Mouse (Mus musculus): ENCODE measurements around the gene Bend6.

The Bend6 gene

DNA sequence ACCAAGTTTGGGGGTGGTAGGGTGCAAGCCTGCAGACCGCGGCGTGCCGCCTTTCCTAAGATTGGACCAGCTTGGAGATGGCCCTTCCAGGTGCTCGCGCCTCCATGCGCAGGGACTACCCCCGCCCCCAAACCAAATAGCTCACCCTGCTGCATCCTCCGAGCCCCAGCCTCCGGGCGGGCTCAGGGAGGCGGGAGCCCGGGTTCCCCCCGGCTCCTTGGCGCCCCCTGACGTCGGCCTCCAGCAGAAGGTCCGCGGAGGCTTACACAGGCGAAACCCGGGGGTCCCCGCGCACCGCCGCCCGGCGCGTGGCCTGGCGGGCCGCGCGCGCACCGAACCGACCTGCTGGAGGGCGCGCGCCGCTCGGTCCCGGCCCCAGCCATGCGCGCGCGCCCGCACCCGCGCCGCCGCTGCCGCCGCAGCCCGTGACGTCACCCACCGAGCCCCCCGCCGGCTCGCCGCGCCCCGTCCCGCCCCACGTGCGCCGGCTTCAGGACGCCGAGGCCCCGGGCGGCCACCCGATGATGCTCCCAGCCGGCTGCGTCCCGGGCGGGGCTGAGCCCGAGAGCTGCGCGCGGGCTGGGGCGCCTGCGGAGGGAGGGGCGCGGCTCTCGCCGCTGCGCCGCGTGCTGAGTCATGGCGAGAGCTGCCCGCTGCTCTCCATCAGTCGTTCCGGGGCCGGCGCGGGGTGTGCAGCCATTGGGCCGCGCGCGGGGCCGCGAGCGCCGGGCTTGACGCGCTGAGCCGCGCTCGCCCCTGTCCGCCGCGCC lies at the start of gene Bend6:
TSS of gene Bend6 (minus strand) at position 396 of the 770 bp plus-strand sequence.
- DNase-seq (ENCODE audit: low spot score in 2 of 2): peak in 1 of 2 experiments; percentile 17

- no peak for DNase-seq (ENCODE audit: low spot score in 2 of 2)
Observed at GRCm38 (mm10) chr1:33955626-33956025, 48.0 kb upstream of the Bend6 start.

- DNase-seq (ENCODE audit: low spot score in 2 of 2): no peak
Observed at GRCm38 (mm10) chr1:33948511-33948910, 40.9 kb upstream of the Bend6 start.

- DNase-seq (ENCODE audit: low spot score in 2 of 2): no peak
Observed at GRCm38 (mm10) chr1:33947838-33948237, 40.2 kb upstream of the Bend6 start.

DNA sequence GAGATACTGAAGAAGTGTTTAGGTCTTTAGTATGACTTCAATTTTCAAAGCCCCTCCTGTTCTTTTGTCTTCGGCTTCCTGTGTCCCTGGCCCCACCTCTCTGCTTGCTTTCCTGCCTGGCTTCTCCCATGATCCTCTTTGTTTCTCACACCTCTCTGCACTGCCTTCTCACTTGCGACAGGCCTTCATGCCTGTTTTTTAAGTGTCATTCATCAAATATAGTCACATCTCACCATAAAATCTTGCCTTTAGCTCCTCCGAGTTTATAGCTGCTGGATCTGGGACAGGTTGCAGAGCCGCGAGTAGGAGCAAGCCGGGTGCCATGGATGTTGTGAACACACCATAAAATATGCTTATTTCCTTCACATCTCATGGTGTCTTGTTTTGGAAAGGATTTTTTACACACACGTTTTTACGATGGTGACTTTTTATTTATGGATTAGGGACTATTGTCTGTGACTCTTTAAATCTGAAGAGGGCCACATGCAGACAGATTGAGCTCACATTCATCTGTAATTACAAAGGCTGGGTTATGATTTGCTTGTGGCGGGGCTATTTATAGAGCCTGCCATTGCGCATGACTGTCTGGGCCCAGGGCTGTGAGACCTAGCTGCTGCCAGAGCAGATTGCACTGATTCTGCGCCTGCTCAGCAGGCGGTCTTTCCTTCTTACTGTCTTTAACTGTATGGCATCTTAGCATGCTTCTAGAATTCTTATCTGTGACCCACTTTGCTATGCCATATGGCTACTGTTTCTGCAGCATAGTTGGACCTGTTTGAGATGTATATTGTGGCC lies 39.2 kb upstream of the Bend6 start:
- DNase-seq (ENCODE audit: low spot score in 2 of 2): no peak

- no peak for DNase-seq (ENCODE audit: low spot score in 2 of 2)
Observed at GRCm38 (mm10) chr1:33945756-33946155, 38.1 kb upstream of the Bend6 start.

DNA sequence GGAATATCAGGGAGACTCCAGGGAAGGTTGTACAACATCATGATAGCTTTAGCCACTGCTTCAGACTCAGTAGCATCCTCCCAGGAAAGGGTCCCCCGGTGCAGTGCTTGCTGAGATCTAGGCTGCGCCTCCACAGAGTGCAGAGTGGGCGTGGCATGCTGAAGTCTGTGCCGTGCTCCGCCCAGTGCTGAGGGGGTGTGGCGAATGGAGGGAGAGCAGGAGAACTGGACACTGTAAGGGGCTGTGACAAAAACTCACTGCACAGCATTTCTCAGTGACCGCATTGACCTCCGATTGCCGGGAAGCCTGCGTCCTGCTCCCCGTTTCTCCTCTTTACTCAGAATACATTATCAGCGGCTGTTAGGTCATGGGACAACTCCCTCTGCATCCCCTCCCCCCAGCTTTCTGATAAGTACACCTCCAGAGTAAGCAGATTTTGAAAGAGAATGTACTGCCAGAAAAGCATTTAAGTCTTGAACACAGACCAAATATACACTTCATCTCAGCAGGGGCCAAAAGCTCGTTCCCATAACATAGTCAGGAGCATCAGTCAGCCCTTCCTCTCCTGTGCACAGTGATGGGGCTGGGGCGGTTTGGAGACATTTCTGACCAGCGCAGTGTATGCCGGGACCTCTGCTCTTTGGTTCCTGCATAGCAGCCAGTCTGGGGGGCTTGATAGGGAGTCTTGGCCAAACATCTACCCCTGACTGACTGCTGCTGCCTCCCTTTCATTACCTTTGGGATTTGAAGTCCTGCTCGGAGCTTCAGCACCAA lies 37.5 kb upstream of the Bend6 start:
- no peak for DNase-seq (ENCODE audit: low spot score in 2 of 2)

GRCm38 (mm10) chr1:33943943-33944342 lies 36.3 kb upstream of the Bend6 start:
- DNase-seq (ENCODE audit: low spot score in 2 of 2): no peak

DNA sequence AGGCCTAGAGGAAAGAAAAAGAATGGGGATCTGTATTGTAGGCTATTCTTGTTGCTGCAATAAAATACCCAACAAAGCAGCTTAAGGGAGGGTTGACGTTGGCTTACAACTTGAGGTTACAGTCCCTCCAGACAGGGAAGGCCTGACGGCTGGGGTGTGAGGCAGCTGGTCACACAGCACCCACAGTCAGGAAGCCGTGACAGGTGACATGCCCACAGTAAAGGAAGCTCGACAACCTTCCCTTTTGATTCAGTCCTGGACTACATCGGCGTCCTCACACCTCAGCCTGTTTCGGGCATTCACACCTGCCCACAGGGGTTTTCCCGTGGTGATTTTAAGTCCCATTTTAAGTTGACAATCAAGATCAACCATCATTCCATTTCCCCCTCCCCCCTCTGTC lies 35.0 kb upstream of the Bend6 start:
- DNase-seq (ENCODE audit: low spot score in 2 of 2): no peak

DNA sequence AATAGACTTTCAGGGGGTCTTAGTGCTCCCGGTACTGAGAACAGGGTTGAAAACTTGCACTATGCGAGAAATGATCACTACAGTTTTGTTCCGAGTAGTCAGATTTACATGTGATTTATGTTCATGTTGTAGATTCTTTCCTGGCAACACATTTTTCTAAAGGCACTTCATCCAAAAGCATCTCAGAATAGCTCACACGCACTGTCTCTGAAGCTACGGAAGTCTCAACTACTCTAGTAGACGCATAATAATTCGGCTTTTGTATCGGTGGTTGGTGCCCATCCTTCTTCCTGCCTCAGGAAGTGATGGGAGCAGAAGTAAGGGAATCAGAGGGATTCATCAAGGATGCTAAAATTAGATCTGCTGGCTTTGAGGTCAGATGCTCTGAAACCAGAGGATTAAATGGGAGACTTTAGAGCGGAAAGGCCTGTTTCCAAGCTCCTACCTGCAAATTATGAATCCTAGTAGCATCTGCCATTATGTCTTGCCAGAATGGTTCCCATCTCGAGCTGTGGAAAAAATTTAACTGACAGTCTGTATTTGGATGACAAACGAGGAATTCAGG lies 32.8 kb upstream of the Bend6 start:
- no peak for DNase-seq (ENCODE audit: low spot score in 2 of 2)

DNA sequence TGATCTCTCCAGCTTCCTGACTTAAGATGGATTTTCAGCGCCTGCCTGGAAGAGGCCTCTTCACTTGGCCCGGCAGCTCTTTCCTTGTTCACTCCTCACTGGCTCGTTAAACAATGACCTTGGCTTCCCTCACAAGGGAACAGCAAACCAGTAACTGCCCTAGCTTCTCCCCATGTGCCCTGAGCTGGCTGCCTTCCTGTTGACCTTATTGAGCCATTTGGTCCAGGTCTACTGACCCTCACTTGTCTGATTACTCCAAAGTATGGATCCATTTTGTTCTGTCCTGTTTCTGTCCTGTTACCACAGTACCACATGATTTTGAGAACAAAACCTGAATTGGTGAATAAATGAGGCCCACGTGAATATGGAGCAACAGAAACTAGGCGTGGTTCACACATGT lies 32.2 kb upstream of the Bend6 start:
- DNase-seq (ENCODE audit: low spot score in 2 of 2): no peak

DNA sequence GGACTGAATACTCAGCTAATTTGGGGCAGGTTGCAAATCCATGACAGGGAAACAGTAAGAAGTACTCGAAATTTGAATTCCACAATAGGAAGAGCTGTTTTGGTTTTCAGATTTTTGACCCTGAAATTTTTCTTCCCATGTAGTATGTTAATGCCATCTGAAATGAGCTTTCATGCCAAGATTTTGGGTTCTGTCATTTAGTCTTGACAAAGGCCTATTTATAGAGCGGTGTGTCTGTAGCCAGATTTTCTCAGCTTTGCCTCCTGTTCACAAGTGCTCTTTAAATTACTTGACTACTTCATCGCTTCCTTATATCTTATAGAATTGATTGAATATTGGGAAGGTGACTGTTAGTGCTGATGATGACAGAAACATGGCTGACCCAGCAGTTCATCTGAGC lies 28.3 kb upstream of the Bend6 start:
- DNase-seq (ENCODE audit: low spot score in 2 of 2): no peak

- DNase-seq (ENCODE audit: low spot score in 2 of 2): no peak
Observed at GRCm38 (mm10) chr1:33932845-33933499, 25.4 kb upstream of the Bend6 start.

- no peak for DNase-seq (ENCODE audit: low spot score in 2 of 2)
Observed at GRCm38 (mm10) chr1:33932196-33932595, 24.6 kb upstream of the Bend6 start.

- DNase-seq (ENCODE audit: low spot score in 2 of 2): no peak
Observed at GRCm38 (mm10) chr1:33931791-33932190, 24.2 kb upstream of the Bend6 start.

GRCm38 (mm10) chr1:33927466-33927865 lies 19.9 kb upstream of the Bend6 start:
- no peak for DNase-seq (ENCODE audit: low spot score in 2 of 2)

GRCm38 (mm10) chr1:33925283-33925682 lies 17.7 kb upstream of the Bend6 start:
- DNase-seq (ENCODE audit: low spot score in 2 of 2): no peak

DNA sequence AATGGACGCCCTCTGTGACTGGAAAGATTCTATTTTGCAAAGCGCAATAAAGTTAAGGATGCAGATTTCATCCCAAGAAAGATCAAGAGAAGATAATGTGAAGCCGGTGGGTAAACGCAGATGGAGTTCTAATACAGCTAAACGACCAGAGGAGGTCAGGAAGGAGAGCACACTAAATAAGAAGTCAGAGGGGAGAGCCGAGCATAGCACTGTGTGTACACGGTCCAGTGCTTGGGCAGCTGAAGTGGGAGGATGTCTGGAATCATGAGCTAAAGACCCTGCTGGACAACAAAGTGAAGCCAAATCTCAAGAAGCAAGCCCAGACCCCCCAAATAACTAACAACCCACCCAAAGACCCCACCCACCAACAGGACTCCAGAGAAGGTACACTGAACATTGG lies 15.4 kb upstream of the Bend6 start:
- no peak for DNase-seq (ENCODE audit: low spot score in 2 of 2)

- no peak for DNase-seq (ENCODE audit: low spot score in 2 of 2)
Observed at GRCm38 (mm10) chr1:33916554-33916953, 8.9 kb upstream of the Bend6 start.

GRCm38 (mm10) chr1:33911589-33911988 lies 4.0 kb upstream of the Bend6 start:
- DNase-seq (ENCODE audit: low spot score in 2 of 2): no peak

DNA sequence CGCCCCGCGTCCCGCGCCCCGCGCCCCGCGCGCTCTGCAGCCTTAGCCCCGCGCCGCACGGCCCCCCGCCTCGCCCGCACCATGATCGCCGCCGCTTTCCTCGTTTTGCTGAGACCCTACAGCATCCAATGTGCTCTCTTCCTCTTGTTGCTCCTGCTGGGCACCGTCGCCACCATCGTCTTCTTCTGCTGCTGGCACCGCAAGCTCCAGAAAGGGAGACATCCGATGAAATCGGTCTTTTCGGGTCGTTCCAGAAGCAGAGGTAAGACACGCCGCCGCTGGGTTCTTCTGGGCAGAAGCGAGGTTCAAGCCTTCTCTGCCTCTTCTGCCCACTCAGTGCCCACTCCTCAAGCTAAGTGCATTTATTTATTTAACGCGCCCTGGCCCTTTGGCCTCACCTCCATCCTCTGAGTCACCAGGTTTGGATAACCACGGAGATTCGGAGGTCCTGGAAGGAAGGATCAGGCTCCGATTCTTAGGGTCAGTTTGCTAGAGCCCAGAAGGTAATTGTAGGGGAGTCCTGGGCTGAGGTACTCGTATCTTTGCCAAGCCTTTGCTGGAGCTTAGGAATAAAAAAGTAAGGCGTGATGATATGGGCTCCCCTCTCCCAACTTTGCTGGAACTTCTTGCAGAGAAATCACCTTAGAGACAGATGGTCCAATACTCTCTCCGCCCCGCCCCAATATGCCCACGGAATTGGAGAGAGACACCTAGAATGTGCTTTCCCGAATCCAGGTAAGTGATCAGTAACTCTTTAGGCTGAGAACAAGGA lies 761 bp upstream of the Bend6 start, which contains the start of gene Dst:
TSS of gene Dst (plus strand) at position 35 of the 772 bp plus-strand sequence.
- no peak for DNase-seq (ENCODE audit: low spot score in 2 of 2)
